Mouse (Mus musculus): ENCODE data around the gene Pcdh15. TPM values are rescaled to one million over a fixed set of nuclear protein-coding genes. Genes with fewer than 3 reads are reported as not detected.

Gene Pcdh15
- total RNA-seq (2014; rRNA removed) (24.2 and 31.0 TPM in 2 replicates), polyA plus RNA-seq (2015; fragmentation: Nextera tagmentation; extraction: Ambion mirVana) (9.2 and 11.2 TPM in 2 replicates)

GRCm38 (mm10) chr10:73098966-73099845, at the start of gene Pcdh15:
Gene Pcdh15 (plus strand): TSS chr10:73099342.
- Histone ChIP-seq H3K36me3 (ENCODE audit: insufficient read depth, low read length) (no peaks in the 10 kb centered on the region), H3K4me2 (ENCODE audit: low read depth, low read length) (peak within 1 kb of the TSS; percentile 82), H3K9me3 (ENCODE audit: low read length) (no peaks in the 10 kb centered on the region), H3K27ac (peak within 1 kb of the TSS; percentile 56; the same call in 1 of the 2 replicates), H3K4me1 (ENCODE audit: insufficient read depth, low read length) (no peaks in the 10 kb centered on the region), H3K4me3 (ENCODE audit: low read length) (peak within 1 kb of the TSS; percentile 70), H3K27me3 (ENCODE audit: insufficient read depth, low read length) (no peaks in the 10 kb centered on the region), H3K9ac (replicated peaks; ENCODE audit: low read length) (peak within 1 kb of the TSS; percentile 61)
- DNase-seq (ENCODE audit: low spot score) = peak; percentile 54
- ATAC-seq = peak; percentile 21
- 1% methylated on average over 73 of the region's 79 CpGs for WGBS
- TF ChIP-seq CTCF (IDR thresholded peaks at IDR 0.05; ENCODE audit: low read depth) = no peak

- no peak for TF ChIP-seq CTCF (IDR thresholded peaks at IDR 0.05; ENCODE audit: low read depth)
- Histone ChIP-seq H3K27ac (no peak overlapping the region), H3K9me3 (ENCODE audit: low read length) (no peaks in the 10 kb centered on the region), H3K4me3 (ENCODE audit: low read length) (no peak overlapping the region), H3K36me3 (ENCODE audit: insufficient read depth, low read length) (no peaks in the 10 kb centered on the region), H3K4me2 (ENCODE audit: low read depth, low read length) (no peak overlapping the region), H3K4me1 (ENCODE audit: insufficient read depth, low read length) (no peaks in the 10 kb centered on the region), H3K27me3 (ENCODE audit: insufficient read depth, low read length) (no peaks in the 10 kb centered on the region), H3K9ac (replicated peaks; ENCODE audit: low read length) (no peak overlapping the region)
- DNase-seq (ENCODE audit: low spot score) = no peak
- whole genome bisulfite sequencing = 82% methylated on average over 6 of the region's 6 CpGs
- no peak for ATAC-seq
Observed at GRCm38 (mm10) chr10:73052074-73052473, 47.1 kb upstream of the Pcdh15 start.

GRCm38 (mm10) chr10:73059726-73060230, 39.4 kb upstream of the Pcdh15 start:
- TF ChIP-seq CTCF (IDR thresholded peaks at IDR 0.05; ENCODE audit: low read depth) = no peak
- ATAC-seq = no peak
- Histone ChIP-seq H3K4me2 (ENCODE audit: low read depth, low read length) (no peak overlapping the region), H3K9me3 (ENCODE audit: low read length) (no peaks in the 10 kb centered on the region), H3K9ac (replicated peaks; ENCODE audit: low read length) (no peak overlapping the region), H3K4me1 (ENCODE audit: insufficient read depth, low read length) (no peaks in the 10 kb centered on the region), H3K4me3 (ENCODE audit: low read length) (no peak overlapping the region), H3K36me3 (ENCODE audit: insufficient read depth, low read length) (no peaks in the 10 kb centered on the region), H3K27ac (no peak overlapping the region), H3K27me3 (ENCODE audit: insufficient read depth, low read length) (no peaks in the 10 kb centered on the region)
- WGBS = 57% methylated on average over 2 of the region's 2 CpGs
- DNase-seq (ENCODE audit: low spot score) = no peak

GRCm38 (mm10) chr10:73086703-73087102, 12.4 kb upstream of the Pcdh15 start:
- H3K9me3 ChIP-seq (ENCODE audit: low read length) = no peaks in the 10 kb centered on the region
- H3K9ac ChIP-seq (replicated peaks; ENCODE audit: low read length) = no peak overlapping the region
- no peak overlapping the region for H3K4me2 ChIP-seq (ENCODE audit: low read depth, low read length)
- TF ChIP-seq CTCF (IDR thresholded peaks at IDR 0.05; ENCODE audit: low read depth) = no peak
- no peaks in the 10 kb centered on the region for H3K4me1 ChIP-seq (ENCODE audit: insufficient read depth, low read length)
- no peak overlapping the region for H3K27ac ChIP-seq
- 59% methylated on average over 5 of the region's 5 CpGs for whole genome bisulfite sequencing
- H3K4me3 ChIP-seq (ENCODE audit: low read length) = no peak overlapping the region
- no peak for DNase-seq (ENCODE audit: low spot score)
- ATAC-seq = no peak
- no peaks in the 10 kb centered on the region for H3K36me3 ChIP-seq (ENCODE audit: insufficient read depth, low read length)
- H3K27me3 ChIP-seq (ENCODE audit: insufficient read depth, low read length) = no peaks in the 10 kb centered on the region

GRCm38 (mm10) chr10:73096531-73097135, 2.5 kb upstream of the Pcdh15 start:
- H3K27me3 ChIP-seq (ENCODE audit: insufficient read depth, low read length) = no peaks in the 10 kb centered on the region
- WGBS = 1% methylated on average over 17 of the region's 17 CpGs
- H3K27ac ChIP-seq = peak overlapping the region; percentile 37; the same call in 1 of the 2 replicates
- peak overlapping the region; percentile 70 for H3K4me3 ChIP-seq (ENCODE audit: low read length)
- peak; percentile 85 for DNase-seq (ENCODE audit: low spot score)
- peak; percentile 70 for ATAC-seq
- peak overlapping the region; percentile 60 for H3K9ac ChIP-seq (replicated peaks; ENCODE audit: low read length)
- no peaks in the 10 kb centered on the region for H3K9me3 ChIP-seq (ENCODE audit: low read length)
- no peaks in the 10 kb centered on the region for H3K4me1 ChIP-seq (ENCODE audit: insufficient read depth, low read length)
- no peaks in the 10 kb centered on the region for H3K36me3 ChIP-seq (ENCODE audit: insufficient read depth, low read length)
- H3K4me2 ChIP-seq (ENCODE audit: low read depth, low read length) = peak overlapping the region; percentile 82
- no peak for TF ChIP-seq CTCF (IDR thresholded peaks at IDR 0.05; ENCODE audit: low read depth)

- TF ChIP-seq CTCF (IDR thresholded peaks at IDR 0.05; ENCODE audit: low read depth) = no peak
- peak overlapping the region; percentile 70 for H3K4me3 ChIP-seq (ENCODE audit: low read length)
- ATAC-seq = peak; percentile 53
- H3K36me3 ChIP-seq (ENCODE audit: insufficient read depth, low read length) = no peaks in the 10 kb centered on the region
- WGBS = 1% methylated on average over 7 of the region's 7 CpGs
- H3K4me1 ChIP-seq (ENCODE audit: insufficient read depth, low read length) = no peaks in the 10 kb centered on the region
- H3K9me3 ChIP-seq (ENCODE audit: low read length) = no peaks in the 10 kb centered on the region
- H3K4me2 ChIP-seq (ENCODE audit: low read depth, low read length) = peak overlapping the region; percentile 82
- H3K27me3 ChIP-seq (ENCODE audit: insufficient read depth, low read length) = no peaks in the 10 kb centered on the region
- DNase-seq (ENCODE audit: low spot score) = peak; percentile 62
- peak overlapping the region; percentile 60 for H3K9ac ChIP-seq (replicated peaks; ENCODE audit: low read length)
- H3K27ac ChIP-seq = peak overlapping the region; percentile 37; the same call in 1 of the 2 replicates
Observed at GRCm38 (mm10) chr10:73097176-73097575, 2.0 kb upstream of the Pcdh15 start.
